18 mouse cellular contexts compared by ENCODE assay signal in the genomic region with DNA sequence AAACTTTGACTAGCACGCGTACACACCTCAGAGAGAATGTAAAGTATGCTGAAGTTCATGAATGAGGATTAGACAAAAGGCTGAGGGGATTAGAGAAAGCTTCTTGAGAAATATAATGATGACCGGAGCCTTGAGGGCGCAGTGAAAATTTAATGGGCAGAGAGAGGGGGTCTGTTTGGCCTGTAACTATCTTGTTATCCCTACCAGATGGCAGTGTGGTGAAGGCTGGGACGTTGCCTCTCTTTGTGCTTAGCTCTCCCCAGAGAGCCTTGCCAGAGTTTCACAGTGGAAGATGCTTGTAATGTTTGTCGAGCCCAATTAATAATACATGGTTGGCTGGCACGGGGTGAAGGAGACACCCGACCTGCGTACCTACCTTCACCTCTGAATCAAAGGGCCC.
DNase-seq lines count a peak whose midpoint lies in the region; ATAC-seq and TF ChIP-seq lines count a peak whose summit lies in the region.
"Had no signal": no experiment of that assay in that cellular context is flagged by ENCODE, and none has a peak within 500 bp of the region (broad histone marks: within the 10 kb centered on the region; RNA-seq: fewer than 3 reads in every experiment).

No protein-coding gene starts in this region.

- no peaks in the 10 kb centered on the region for H3K4me1 ChIP-seq in embryonic facial prominence, embryonic 11.5 days (ENCODE audit: control insufficient read depth, insufficient read depth, low read length)
- peaks cover 38% of the 10 kb centered on the region for H3K4me1 ChIP-seq in embryonic facial prominence, embryonic 10.5 days
- peaks cover 16% of the 10 kb centered on the region; the same call in 1 of the 2 replicates for H3K4me1 ChIP-seq in embryonic facial prominence, embryonic 14.5 days (ENCODE audit: control insufficient read depth, insufficient read depth, low read length)
- no peaks in the 10 kb centered on the region for H3K4me1 ChIP-seq in forebrain, postnatal 0 days (ENCODE audit: insufficient read depth)
- H3K4me1 ChIP-seq in midbrain, embryonic 16.5 days (ENCODE audit: control insufficient read depth, insufficient read depth, low read length), result peaks cover 9% of the 10 kb centered on the region

- no peak overlapping the region for H3K4me2 ChIP-seq in embryonic facial prominence, embryonic 11.5 days (ENCODE audit: low read depth, low read length)
- no peak overlapping the region for H3K4me2 ChIP-seq in embryonic facial prominence, embryonic 14.5 days (ENCODE audit: low read depth, low read length)
- H3K4me2 ChIP-seq in forebrain, postnatal 0 days (ENCODE audit: low read depth), result no peak overlapping the region
- no peak overlapping the region for H3K4me2 ChIP-seq in midbrain, embryonic 16.5 days (ENCODE audit: low read length)
- H3K4me2 ChIP-seq: hindbrain, embryonic 14.5 days; limb, embryonic 13.5 days had no signal

- WGBS in embryonic facial prominence, embryonic 11.5 days, result 65% methylated on average over 9 of the region's 9 CpGs
- WGBS in embryonic facial prominence, embryonic 10.5 days, result 71% methylated on average over 9 of the region's 9 CpGs
- WGBS in embryonic facial prominence, embryonic 14.5 days, result 68% methylated on average over 9 of the region's 9 CpGs
- WGBS in forebrain, postnatal 0 days, result 27% methylated on average over 9 of the region's 9 CpGs
- WGBS in midbrain, embryonic 16.5 days, result 21% methylated on average over 9 of the region's 9 CpGs

- no peak overlapping the region for H3K4me3 ChIP-seq in embryonic facial prominence, embryonic 11.5 days (ENCODE audit: low read depth, low read length)
- H3K4me3 ChIP-seq in embryonic facial prominence, embryonic 10.5 days, result no peak overlapping the region
- H3K4me3 ChIP-seq in embryonic facial prominence, embryonic 14.5 days (ENCODE audit: low read depth, low read length), result no peak overlapping the region
- no peak overlapping the region for H3K4me3 ChIP-seq in forebrain, postnatal 0 days (ENCODE audit: low read depth, low read length)
- no peak overlapping the region for H3K4me3 ChIP-seq in midbrain, embryonic 16.5 days (ENCODE audit: low read depth, low read length)
- H3K4me3 ChIP-seq: gastrocnemius, adult 2 months; heart, adult 2 months; limb, embryonic 13.5 days had no signal

- no peak for DNase-seq in embryonic facial prominence, embryonic 11.5 days (ENCODE audit: low spot score)
- DNase-seq in embryonic facial prominence, embryonic 10.5 days (ENCODE audit: low spot score), result no peak
- peak; percentile 43 for DNase-seq in embryonic facial prominence, embryonic 14.5 days (ENCODE audit: low spot score)
- no peak for DNase-seq in forebrain, postnatal 0 days
- no peak for DNase-seq in adrenal gland, adult 18-20 months (ENCODE audit: low spot score in 2 of 2)
- DNase-seq: cerebellum, adult 18-20 months; embryo, embryonic 11 days; gastrocnemius, adult 2 months; heart, adult 2 months; kidney, adult 2 months; layer of hippocampus, postnatal 36 days; lung, postnatal 36 days; thymus, postnatal 25 days had no signal

- no peak for TF ChIP-seq CTCF in forebrain, postnatal 0 days (IDR thresholded peaks at IDR 0.05; ENCODE audit: low read depth)

- no peaks in the 10 kb centered on the region for H3K27me3 ChIP-seq in embryonic facial prominence, embryonic 11.5 days (ENCODE audit: control insufficient read depth, insufficient read depth, low read length)
- H3K27me3 ChIP-seq in embryonic facial prominence, embryonic 10.5 days (replicated peaks; ENCODE audit: low read depth, poor library complexity, severe bottlenecking), result no peaks in the 10 kb centered on the region
- H3K27me3 ChIP-seq in embryonic facial prominence, embryonic 14.5 days (replicated peaks; ENCODE audit: control insufficient read depth, insufficient read depth, low read length), result no peaks in the 10 kb centered on the region
- no peaks in the 10 kb centered on the region for H3K27me3 ChIP-seq in forebrain, postnatal 0 days (ENCODE audit: insufficient read depth, low read length)
- H3K27me3 ChIP-seq in midbrain, embryonic 16.5 days (ENCODE audit: control insufficient read depth, insufficient read depth, low read depth, low read length), result no peaks in the 10 kb centered on the region

- no peak overlapping the region for H3K9ac ChIP-seq in embryonic facial prominence, embryonic 11.5 days (replicated peaks; ENCODE audit: low read length)
- no peak overlapping the region for H3K9ac ChIP-seq in embryonic facial prominence, embryonic 14.5 days (ENCODE audit: low read depth, low read length)
- H3K9ac ChIP-seq in forebrain, postnatal 0 days, result no peak overlapping the region
- H3K9ac ChIP-seq in midbrain, embryonic 16.5 days (ENCODE audit: low read depth, low read length), result no peak overlapping the region
- H3K9ac ChIP-seq: hindbrain, embryonic 14.5 days; limb, embryonic 13.5 days had no signal

- ATAC-seq in embryonic facial prominence, embryonic 11.5 days (replicated peaks; ENCODE audit: insufficient number of reproducible peaks, low FRiP score, low TSS enrichment, low read depth), result peak; percentile 41; the same call in 1 of the 2 replicates
- no peak for ATAC-seq in embryonic facial prominence, embryonic 14.5 days (ENCODE audit: low read depth)
- ATAC-seq in forebrain, postnatal 0 days, result 0 out of 2 replicates have a peak, but pooled peaks have one; percentile 40
- ATAC-seq in midbrain, embryonic 16.5 days, result peak; percentile 47
- no peak for ATAC-seq in CD4-positive, CD25-positive, alpha-beta regulatory T cell, adult 4 months

- no peaks in the 10 kb centered on the region for H3K36me3 ChIP-seq in embryonic facial prominence, embryonic 11.5 days (replicated peaks; ENCODE audit: control insufficient read depth, insufficient read depth, low read depth, low read length)
- H3K36me3 ChIP-seq in embryonic facial prominence, embryonic 10.5 days (replicated peaks), result peaks cover 4% of the 10 kb centered on the region; the same call in 1 of the 2 replicates
- H3K36me3 ChIP-seq in embryonic facial prominence, embryonic 14.5 days (ENCODE audit: control insufficient read depth, insufficient read depth, low read length), result no peaks in the 10 kb centered on the region
- H3K36me3 ChIP-seq in forebrain, postnatal 0 days (ENCODE audit: insufficient read depth), result no peaks in the 10 kb centered on the region
- no peaks in the 10 kb centered on the region for H3K36me3 ChIP-seq in midbrain, embryonic 16.5 days (ENCODE audit: control insufficient read depth, insufficient read depth, low read length)
- H3K36me3 ChIP-seq: limb, embryonic 13.5 days had no signal

- H3K27ac ChIP-seq in embryonic facial prominence, embryonic 11.5 days (replicated peaks; ENCODE audit: low read depth, low read length), result no peak overlapping the region
- H3K27ac ChIP-seq in embryonic facial prominence, embryonic 10.5 days (replicated peaks), result no peak overlapping the region
- H3K27ac ChIP-seq in embryonic facial prominence, embryonic 14.5 days (replicated peaks; ENCODE audit: low read depth, low read length), result no peak overlapping the region
- H3K27ac ChIP-seq in forebrain, postnatal 0 days (ENCODE audit: low read depth, low read length), result no peak overlapping the region
- H3K27ac ChIP-seq in midbrain, embryonic 16.5 days (ENCODE audit: low read length), result 0 out of 2 replicates have a peak overlapping the region, but pooled peaks have one; percentile 26
- H3K27ac ChIP-seq: gastrocnemius, adult 2 months; heart, adult 2 months; hindbrain, embryonic 14.5 days; limb, embryonic 13.5 days; stomach, postnatal 0 days had no signal

- H3K9me3 ChIP-seq in embryonic facial prominence, embryonic 11.5 days (replicated peaks; ENCODE audit: control insufficient read depth, low read length), result no peaks in the 10 kb centered on the region
- no peaks in the 10 kb centered on the region for H3K9me3 ChIP-seq in embryonic facial prominence, embryonic 10.5 days
- no peaks in the 10 kb centered on the region for H3K9me3 ChIP-seq in embryonic facial prominence, embryonic 14.5 days (ENCODE audit: control insufficient read depth, low read length)
- no peaks in the 10 kb centered on the region for H3K9me3 ChIP-seq in forebrain, postnatal 0 days (ENCODE audit: low read length)
- H3K9me3 ChIP-seq in midbrain, embryonic 16.5 days (replicated peaks; ENCODE audit: control insufficient read depth, low read length, poor library complexity, severe bottlenecking), result no peaks in the 10 kb centered on the region
- H3K9me3 ChIP-seq: limb, embryonic 13.5 days had no signal

Comparison
In these comparisons a context has a peak if more than half of its experiments do, and no peak if none do; other contexts are left out.
1. ATAC-seq: peak in embryonic facial prominence, embryonic 11.5 days (single experiment), forebrain, postnatal 0 days (single experiment) and midbrain, embryonic 16.5 days (single experiment); none in embryonic facial prominence, embryonic 14.5 days (single experiment) and CD4-positive, CD25-positive, alpha-beta regulatory T cell, adult 4 months (single experiment).